Mouse (Mus musculus) left cerebral cortex, adult 6 months (tissue): ENCODE measurements around the gene Mdh1b. TPM values are rescaled to one million over a fixed set of nuclear protein-coding genes. Genes with fewer than 3 reads are reported as not detected.

Source experiments
- long read RNA-seq, 2 experiments: library from polyadenylated mRNA; unstranded; transcript quantifications; one replicate each; pipeline ENCODE4 v2.0.0; 2019 to 2020
- polyA plus RNA-seq: library from polyadenylated mRNA; unstranded; fragments of <200 nt; fragmentation: Nextera tagmentation; gene quantifications from 2 replicates; pipeline ENCODE4 v1.2.3, GENCODE M21; 2021

Mdh1b gene
- polyA plus RNA-seq = 0.94 and 1.2 TPM in 2 replicates
- long read RNA-seq, experiment 1, partial matches to known transcripts = 3 of 10 reads
- long read RNA-seq, experiment 1, other reads (novel, unspliced or antisense) = 3 of 10 reads
- long read RNA-seq, experiment 2 = 0 reads

GRCm38 (mm10) chr1:63730240-63730771 is at the start of gene Mdh1b, which contains the start of gene Fastkd2:
TSS of gene Mdh1b (minus strand) at chr1:63730318.
TSS of gene Fastkd2 (plus strand) at chr1:63730614.

GRCm38 (mm10) chr1:63769167-63769566 is 39.0 kb upstream of the Mdh1b start, which contains the start of gene 4933402D24Rik:
TSS of gene 4933402D24Rik (minus strand) at chr1:63769267.

GRCm38 (mm10) chr1:63686827-63687226 is 43.3 kb downstream of the Mdh1b start, which contains the start of gene Dytn:
TSS of gene Dytn (minus strand) at chr1:63686927.

Other genes with a start within 250 kb of the Mdh1b start
- 0.24 TPM in 1 of 2 replicates, not detected in the other for gene Gm39653, start 114.3 kb downstream of the Mdh1b start, polyA plus RNA-seq
- gene Dytn, start 43.4 kb downstream of the Mdh1b start, polyA plus RNA-seq = not detected in 2 replicates
- 16.9 and 25.3 TPM in 2 replicates for gene Fastkd2, start 296 bp upstream of the Mdh1b start, polyA plus RNA-seq
- 0.31 and 0.37 TPM in 2 replicates for gene 4933402D24Rik, start 38.9 kb upstream of the Mdh1b start, polyA plus RNA-seq